Mouse (Mus musculus): ENCODE results near the gene Zmynd10.

GRCm38 (mm10) chr9:107578587-107578986, 31.5 kb downstream of the Zmynd10 start, which contains the start of gene Naa80:
- TF ChIP-seq POLR2A (IDR thresholded peaks at IDR 0.05; ENCODE audit: low read depth, low read length) (no peak), CTCF (IDR thresholded peaks at IDR 0.05; ENCODE audit: extremely low read depth, insufficient read depth, insufficient read length, insufficient replicate concordance) (no peak)
